Mouse (Mus musculus): ENCODE measurements at regions not wholly inside any gene's neighbourhood (a gene's known extent, or its start where the extent isn't known, plus 50 kb on each side); places are given as distances from the start of the nearest gene placed in this dataset.
"Not testable (repeated sequence)": the region's sequence is repeated elsewhere in the genome, so short reads cannot be mapped to it uniquely, and the experiment has no call there.

DNA sequence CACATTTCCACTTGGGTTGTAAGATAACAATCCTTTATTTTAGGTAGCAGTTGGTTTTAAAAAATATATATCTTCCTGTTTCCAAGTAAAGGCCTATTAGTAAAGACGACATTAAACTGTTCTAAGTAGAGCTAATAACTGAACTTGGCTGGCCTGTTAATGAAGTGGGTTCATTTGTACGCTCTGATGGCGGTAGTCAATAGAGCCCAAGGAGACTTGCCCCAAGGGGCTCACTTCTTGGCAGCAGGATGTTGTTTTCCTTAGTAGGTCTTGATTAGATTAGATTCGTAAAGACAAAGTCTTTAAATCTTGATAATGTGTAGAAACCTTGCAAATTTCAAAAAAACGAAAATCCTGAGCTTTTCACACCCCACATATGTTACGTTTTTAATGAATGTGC, 135.4 kb upstream of the Rapgef5 start:
- no peak for DNase-seq

DNA sequence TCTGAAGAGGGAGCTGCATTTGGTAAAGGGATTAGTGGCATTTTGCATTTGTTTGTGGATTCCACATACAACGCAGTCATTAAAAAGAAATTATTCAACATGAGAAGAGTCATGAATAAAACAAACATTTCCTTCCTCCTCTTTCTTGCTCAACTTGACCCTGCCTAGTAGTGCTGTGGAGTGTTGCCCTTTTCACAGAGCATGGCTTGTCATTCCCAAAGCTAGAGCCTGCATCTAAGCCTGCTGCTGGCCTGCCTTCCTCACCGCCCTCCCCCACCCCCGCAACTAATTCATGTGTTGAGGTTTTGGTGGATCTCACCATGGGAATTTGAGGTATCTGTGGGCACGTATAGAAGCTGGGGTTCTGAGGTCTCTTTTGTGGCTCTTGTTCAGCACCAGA, 133.6 kb upstream of the Rapgef5 start:
- not testable (repeated sequence) for DNase-seq

DNA sequence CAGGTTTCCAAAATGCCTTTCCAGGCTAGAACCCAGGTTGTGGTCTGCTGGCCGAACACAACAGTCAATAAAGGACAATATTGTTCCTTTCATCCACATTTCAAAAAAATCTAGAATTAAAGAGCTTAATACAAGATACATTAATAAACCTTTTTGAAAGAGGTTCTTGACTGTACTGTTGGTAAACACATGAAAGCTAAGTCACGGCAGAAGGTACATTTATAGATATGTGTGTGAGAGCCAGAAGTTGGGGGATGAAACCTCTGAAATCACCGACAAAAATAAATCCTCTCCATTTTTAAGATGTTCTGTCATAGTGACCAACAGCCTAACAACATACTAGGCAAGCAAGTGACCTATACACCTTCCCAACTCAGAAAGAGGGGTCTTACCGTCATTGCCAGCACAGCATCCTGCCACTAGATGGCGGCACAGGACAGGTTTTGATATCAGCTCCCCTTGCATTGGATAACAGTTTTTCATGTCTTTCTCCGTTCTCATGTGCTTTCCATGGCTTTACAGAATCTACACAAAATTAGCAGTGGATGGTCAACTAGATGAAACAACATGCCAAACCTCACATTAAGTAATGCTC, 131.1 kb upstream of the Rapgef5 start:
- peak; percentile 89 for DNase-seq

DNA sequence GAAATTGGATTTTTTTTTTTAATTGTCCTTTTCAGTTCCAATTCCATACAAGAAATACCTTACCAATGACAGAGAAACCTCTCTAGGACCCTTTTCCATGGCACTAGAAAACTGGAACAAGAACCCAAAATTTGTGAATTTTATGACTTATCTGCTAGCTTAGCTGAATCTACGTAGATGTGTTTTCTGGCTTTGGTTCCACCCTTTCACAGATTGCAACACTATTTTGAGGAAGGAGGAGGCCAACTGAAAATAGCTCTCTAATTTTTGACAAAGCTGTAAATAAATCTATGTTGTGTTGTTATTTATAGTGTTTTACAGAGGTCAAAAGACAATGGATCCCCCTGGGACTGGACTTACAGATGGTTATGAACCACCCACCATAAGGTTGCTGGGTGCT, 130.6 kb upstream of the Rapgef5 start:
- no peak for DNase-seq

DNA sequence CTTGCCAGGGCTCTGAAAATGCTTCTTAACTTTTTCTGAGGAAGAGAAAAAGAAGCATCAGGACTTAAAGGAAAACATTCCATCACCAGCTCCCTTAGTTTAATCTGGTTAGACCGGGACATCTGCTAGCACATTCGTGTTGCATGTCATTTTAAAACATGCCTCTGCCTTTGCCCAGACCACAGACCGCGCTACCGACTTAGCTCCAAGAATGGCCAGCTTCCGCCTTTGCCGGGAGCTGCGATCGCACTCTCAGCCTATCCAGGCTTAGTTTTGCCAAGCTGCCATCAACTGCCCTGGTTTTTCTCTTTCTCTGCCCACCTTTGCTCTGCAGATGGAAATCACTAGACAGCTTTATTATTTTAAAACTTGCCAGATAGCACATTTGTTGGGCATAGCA, 129.3 kb upstream of the Rapgef5 start:
- no peak for DNase-seq

DNA sequence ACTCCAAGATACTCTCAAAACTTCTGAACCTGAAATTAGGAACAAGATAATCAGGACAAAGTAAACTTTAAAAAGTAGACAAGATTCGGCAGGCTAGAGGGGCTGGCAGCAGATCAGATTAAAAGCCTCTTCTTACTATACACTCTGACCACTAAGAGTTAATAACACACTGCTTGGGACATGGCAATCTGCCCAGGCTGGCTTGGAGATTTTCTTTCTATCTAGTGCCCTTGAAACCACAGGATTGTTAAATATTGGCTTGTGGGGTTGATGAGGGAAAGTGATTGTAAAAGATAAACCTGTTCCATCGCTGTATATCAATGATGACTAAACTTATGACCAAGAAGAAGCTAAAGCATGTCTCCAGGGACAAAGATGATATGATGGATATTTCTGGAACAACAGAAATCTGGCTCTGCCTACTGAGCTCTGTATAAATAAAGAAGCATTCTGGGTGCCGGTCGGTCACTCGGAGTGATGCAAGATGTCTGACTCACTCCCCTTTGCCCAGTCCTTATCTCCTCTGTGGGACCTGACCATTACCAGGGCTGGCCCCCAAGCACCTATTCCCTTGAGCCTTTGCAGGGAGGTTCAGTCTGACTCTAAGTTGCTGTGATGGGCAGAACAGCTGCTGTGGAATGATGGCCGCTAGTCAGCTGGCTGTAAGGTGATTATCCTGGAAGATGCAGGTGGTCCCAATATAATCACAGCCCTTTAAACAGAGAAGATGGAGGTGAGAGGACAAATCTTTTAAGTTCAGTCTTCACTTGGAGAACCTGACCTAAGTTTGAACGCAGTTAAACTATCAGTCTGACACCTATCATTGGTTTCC, 126.5 kb upstream of the Rapgef5 start:
- DNase-seq, result peak; percentile 26

DNA sequence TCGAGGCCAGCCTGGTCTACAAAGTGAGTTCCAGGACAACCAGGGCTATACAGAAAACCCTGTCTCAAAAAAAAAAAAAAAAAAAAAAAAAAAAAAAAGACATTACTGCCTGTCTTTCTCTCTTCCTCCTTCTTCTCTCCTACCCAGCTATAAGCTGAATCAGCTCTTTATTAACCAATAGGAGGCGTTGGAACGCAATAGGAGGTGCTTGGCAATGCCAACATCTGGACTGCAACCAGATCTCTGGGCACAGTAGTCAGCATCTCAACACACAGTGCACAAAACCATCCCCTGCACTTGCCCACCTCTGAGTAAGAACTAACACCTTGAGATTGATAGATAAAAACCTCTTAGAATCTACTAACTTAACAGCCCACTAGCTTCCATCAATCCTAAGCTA, 118.8 kb upstream of the Rapgef5 start:
- no peak for DNase-seq

DNA sequence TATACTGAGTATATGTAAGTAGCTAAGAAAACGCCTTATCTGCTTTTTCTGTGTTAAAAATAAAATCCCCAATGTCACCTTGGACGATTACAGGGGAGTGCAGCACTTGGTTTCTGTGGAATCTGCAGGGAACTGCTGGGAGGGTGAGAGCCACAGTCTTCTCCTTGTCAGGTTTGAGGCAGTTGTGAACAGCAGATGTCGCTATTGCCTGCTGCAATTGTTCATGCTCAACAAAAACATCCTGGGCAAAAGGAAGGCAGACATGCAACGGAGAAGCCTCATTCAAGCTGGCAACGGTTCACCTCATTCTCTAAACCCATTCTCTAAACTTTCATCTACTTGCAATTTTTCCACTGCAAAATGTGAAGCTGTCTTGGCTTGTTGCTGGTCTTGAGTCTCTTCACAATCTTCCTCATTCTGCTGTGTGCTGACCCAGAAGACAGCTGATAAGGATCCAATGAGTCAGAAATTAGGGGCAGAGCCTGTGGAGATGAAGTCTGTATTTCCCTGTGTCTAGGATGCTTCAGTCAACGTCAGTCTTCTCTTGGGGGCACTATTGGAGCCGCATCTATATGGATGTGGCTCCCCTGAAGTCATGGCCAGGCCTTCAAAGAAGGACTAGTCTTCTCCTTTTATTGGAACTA, 112.6 kb upstream of the Rapgef5 start:
- peak; percentile 86 for DNase-seq

DNA sequence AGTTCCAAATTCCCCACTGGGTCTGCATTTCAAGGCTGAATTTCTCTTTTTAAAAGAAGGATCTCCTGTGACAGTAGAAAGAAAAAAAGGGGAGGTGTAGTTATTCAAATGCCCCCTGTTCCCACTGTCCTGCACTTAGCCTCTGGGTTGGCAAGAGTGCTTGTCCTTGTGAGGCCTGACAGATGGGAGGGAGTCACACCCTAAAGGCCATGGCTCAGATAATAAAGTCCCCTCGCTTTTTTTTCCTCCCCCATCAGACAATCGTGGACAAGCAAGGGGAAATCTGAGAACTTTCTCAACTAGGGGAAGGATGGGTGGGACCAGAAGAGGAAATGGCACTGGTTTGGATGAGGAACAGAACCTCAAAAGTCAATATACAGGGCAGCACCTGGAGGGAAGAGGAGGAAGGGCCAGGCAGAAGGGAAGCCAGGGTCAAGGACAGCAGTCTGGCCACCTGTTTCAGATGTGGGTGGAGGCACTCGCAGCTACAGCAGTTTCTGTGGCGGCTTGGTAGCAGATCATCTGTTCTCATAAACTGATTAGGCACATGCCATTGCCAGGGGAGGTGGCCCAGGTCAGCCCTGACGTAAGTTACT, 112.0 kb upstream of the Rapgef5 start:
- no peak for DNase-seq

DNA sequence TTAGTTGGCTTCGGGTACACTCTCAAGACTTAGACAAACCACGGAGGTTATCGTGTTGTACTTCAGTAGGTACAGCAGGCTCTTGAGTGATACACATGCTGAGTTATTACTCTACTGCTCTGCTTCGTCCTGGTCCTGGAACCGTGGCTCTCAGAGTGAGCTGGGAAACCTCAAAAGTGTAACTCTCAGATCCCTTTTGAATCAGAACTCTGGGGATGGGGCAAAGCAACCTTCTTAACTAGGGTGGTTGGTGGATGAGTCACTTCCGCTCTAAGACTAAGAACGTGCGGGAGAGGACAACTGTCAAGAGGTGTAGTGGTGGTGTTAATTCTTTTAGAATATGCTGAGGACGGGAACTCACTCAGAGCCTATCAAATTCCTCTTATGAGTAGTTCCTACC, 109.4 kb upstream of the Rapgef5 start:
- DNase-seq, result no peak

DNA sequence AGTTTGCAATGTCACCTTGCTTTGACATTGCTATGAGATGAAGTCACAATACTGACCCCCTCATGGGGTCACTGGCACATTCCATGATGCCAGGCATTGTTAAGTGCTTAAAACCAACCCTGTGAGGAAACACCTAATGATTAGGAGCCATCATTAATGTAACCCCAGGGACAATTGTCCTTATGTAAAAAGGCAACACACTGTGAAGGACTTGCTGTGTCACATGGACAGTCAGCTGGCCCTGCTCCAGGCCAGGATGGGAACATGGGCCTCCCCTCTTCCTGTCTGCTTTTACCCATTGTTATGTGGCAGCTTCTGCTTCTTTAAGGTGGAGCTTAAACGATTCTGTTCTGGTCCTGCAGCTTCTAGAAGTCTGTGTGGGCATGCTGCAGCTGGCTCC, 105.7 kb upstream of the Rapgef5 start:
- peak; percentile 64 for DNase-seq

DNA sequence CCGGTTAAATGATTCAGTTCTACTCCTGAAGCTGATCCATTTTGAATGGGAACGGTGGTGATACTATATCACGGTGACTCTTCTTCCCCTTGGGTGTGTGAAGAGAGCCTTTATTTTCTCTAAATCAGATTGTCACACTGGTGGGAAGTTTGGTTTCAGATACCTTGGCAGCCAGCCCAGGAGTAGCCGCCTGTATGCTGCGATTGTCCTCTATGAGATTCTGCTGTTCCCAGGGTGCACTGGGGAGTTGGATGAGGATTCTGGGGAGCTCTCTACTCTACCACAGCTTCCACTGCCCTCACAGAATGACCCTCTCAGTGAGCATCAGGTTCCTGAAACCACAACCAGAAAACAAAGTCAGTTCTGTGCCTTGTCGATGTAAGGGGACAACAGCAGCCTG, 104.0 kb upstream of the Rapgef5 start:
- peak; percentile 65 for DNase-seq

DNA sequence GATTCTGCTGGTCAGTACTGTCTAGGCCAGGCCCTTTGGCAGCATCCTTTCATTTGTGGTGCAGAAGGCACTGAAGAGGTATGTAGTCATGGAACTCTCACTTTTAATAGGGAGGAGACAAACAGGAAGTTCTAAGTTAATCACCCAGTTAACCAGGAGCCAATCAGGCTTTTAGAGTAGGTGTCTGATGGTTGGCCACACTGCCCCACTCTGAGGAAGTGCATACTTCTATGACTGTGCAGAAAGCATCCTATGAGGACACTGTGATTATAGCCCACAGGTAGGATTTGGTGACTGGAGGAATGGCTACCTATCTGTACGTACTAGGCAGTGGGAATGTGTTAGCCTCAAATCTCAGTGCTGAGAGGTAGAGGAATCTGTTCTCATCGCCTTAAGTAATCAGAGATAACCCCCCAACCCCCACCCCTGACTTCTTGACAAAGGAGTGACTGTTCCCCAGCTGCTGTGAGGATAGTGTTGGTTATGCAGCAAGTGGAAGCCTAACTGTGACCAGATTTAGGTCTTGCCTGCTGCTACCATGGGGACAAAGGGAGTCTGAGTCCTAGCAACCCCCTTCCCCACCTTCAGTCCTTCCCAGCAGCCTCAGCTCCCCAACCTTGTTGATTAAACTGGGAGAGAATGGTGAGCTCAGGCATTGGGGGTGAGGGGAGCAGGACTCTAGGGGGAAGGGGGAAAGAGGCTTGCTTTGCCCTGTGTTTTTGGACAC, 103.3 kb upstream of the Rapgef5 start:
- no peak for DNase-seq

DNA sequence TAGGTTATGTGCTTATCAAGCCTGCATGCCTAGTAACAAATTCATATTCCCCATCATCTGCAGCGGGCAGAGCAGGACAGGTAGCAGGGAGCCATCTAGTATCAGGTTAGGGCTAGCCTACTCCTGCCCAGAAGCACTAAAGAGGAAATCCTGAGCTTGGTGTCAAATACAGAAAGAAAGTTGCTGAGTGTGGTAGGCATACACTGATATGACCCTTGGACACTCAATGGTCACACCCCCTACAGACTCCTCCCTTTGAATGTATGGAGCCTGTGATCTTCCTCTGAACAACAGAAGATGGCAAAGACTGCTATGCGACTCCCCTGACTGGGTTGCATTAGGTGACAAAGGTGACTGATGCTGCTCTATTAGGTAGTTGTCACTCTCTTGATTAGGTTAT, 102.3 kb upstream of the Rapgef5 start:
- no peak for DNase-seq

DNA sequence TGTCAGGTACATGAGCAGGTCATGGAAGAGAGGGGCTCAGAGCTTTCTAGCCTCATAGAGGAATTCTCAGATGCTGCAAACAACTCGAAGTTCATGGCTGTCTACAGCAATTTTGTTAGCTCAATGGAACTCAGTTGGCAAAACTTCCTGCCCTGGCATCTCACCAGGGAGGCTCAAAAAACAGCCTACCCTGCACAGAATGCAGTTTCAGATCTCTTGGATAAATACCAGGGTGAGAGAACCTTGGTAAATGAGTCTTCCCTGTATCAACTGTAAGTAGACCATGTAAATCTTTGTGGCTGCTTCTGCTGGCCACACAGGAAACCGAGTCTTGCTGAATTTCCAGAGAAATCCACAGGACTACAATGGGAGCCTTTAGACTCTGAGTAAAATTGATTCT, 101.1 kb upstream of the Rapgef5 start:
- no peak for DNase-seq

DNA sequence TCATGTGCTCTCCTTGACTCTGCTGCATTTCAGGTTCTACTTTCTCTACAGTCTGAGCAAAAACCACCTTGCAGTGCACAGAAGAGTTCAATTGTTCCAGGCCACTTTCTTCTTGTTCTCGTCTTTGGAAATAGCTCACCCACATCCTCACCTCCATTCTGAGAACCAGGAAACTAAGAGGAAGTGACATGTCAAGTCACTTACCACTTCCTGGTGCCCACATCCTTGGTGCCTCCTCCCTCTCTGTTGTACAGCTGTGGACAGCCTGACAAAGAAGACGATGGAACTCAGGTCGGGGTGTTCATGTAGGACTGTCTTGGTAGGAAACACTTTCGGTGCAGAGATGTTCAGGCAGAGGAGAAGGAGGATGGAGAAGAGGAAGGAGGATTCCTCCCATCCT, 98.3 kb upstream of the Rapgef5 start:
- no peak for DNase-seq

DNA sequence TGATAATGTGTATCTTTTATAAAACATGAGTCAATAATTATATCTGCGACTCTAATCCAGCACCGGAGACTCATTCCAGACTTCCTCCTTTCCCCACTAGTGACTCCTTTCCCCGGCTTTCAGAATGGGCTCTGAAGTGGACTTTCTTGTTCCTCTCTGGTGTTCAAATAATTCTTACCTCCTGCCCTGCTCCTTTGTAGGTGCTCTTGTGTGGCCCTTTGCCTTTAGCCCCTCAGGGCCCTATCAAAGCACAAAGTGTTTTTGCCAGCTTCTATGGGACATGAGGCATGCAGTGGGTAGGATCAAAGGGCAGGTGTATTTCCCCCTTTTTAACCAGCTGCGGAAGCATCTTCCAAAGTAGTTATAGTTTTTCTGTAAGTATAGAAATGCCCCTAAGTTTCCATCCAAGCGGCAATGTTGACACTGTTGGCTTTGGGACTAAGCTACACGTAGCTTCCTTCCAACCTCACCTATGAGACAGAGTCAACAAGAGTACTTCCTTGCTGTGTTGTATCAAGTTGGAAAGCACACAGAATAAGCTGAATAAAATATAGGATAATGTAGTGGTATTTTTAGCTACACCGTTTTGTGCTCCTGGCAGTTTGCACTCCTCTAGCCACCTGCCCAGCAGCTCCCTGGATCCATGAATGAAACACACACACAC, 93.8 kb upstream of the Rapgef5 start:
- DNase-seq, result no peak

DNA sequence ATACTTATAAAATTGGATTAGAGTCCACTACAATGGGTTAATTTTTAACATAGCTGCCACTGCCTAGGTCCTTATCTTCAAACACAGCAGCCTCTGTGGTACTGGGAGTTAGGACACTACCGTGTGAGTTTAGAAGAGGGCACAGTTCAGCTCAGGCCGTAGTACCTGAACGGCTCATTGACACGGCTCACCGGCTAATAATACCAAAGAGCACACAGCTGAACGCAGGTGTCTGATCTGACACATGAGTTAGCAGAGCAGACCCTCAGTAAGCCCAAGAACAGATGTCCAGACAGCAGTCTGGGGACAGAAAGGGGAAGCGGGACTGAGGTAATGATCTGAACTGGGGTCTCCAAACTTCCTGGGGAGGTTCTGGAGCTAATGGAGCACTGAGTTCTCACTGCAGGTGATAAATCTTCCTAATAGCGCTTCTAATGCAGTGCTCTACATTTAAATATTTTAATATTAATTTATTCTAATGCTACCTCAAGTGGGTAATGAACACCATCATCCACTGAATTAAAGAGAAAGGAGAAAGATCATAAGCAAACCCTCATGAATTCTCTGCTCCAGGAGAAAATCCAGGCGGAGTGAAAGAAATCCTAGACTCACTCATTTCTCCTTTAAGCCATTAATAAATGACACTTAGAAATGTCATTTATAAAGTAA, 90.8 kb upstream of the Rapgef5 start:
- DNase-seq, result no peak

DNA sequence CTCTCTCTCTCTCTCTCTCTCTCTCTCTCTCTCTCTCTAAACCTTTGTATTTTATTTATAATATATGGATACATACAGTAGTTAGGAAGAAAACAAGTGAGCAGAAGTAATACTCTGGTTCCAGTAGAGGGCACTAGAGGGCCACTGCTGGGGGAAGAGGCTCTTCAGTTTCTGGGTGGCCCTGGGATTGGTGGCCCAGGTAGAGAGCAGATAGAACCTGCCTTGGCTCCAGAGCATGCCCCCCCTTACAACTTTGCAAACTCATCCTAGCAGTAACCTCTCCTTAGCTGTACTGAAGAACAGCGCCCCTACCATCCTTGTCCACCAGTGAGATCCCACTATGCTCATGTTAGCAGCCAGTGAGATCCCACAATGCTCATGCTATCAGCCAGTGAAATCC, 88.8 kb upstream of the Rapgef5 start:
- DNase-seq, result peak; percentile 65

DNA sequence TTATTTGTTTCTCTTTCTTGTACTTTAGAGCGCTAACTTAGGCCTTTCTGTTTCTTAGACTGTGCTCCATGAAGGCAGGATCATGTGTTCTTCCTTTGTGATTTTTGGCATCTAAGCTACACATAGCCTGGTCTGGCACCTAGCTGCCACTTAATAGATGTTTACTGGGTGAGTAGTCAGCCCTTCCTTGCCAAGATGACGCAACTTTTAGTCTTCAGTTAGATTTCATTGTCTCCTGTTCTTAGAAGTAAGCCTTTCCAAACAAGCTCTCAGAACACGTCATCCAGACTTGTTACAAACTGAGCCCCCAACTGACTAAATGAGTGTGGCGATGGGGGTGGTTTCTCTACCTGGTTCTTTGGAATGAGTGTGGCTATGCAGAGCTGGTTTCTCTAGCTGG, 85.4 kb upstream of the Rapgef5 start:
- DNase-seq, result no peak

DNA sequence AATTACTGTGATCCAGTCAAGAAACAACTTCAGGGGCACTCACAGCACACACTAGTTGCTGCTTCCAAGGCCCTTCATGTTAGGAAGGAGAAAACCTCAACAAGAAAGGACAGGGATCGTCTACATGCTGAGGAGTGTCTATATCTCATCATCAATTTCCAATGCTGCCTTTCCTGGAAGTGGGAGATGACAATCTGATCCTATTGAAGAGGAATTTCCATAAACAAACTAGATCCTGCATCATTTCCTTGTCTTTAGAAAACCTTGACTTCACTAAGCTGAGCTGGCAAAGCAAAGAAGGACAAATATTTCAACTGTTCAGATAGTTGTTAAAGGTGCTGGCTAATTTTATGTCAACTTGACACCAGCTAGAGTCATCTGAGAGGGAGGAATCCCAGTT, 83.5 kb upstream of the Rapgef5 start:
- no peak for DNase-seq

DNA sequence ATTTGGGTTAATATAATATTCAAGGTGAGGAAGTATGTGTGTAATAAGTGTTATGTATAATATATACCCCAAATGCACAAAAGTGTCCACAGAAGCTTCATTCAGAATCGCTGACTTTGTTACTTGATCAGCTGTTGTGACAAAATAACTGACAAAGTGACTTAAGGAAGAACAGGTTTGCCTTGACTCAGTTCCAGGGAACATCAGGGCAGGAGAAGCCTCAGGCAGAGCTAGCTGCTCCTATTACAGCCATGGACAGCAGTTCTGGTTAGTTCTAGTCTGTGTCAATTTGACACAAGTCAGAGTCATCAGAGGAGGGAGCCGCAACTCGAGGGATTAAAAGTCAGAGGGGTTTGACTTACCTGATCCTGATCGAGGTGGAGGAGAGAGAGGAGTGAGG, 79.3 kb upstream of the Rapgef5 start:
- DNase-seq, result no peak

All from heart, postnatal 4 days (tissue).